Comparison of ENCODE assay signal across 12 mouse cellular contexts in the genomic region with DNA sequence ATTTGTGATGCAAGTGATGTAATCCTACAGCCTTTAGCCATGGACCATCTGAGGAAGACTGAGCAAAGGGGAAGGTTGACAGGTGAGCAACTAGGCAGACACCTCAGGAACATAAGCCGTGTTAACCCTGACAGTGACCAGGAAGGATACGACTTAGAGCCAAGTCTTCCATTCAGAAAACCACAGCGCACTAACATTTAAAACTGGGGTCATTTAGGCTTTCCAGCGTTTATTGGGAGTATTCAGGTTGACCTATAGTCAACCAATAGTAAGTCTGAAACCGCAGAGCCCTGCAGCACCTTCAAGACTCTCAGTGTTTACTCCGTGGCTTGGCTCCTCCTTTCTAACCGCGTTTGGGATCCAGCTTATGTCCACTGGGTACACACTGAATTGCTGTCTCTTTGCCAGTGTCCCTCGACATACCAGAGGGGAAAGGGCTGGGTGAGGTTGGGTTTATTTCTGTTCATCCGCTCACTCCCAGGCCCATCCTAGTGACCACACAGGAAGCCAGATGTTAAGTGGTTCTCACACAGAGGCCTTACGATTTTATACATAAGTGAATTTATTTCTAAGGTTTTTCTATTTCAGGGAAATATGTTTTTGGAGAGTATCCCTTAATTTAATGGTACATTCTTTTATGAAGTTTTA.
"Had no signal": no experiment of that assay in that cellular context is flagged by ENCODE, and none has a peak within 500 bp of the region (broad histone marks: within the 10 kb centered on the region; RNA-seq: fewer than 3 reads in every experiment).

No protein-coding gene starts in this region.

- H3K4me1 ChIP-seq: limb, embryonic 13.5 days; megakaryocyte, embryonic 14.5 days; midbrain, embryonic 12.5 days had no signal

- H3K27me3 ChIP-seq: limb, embryonic 13.5 days; megakaryocyte, embryonic 14.5 days; midbrain, embryonic 12.5 days had no signal

- H3K27ac ChIP-seq: limb, embryonic 13.5 days; midbrain, embryonic 12.5 days had no signal

- H3K4me3 ChIP-seq: limb, embryonic 13.5 days; megakaryocyte, embryonic 14.5 days; midbrain, embryonic 12.5 days had no signal

- H3K36me3 ChIP-seq: limb, embryonic 13.5 days; midbrain, embryonic 12.5 days had no signal

- DNase-seq: kidney, adult 8-10 months; kidney, postnatal 25 days; left cerebral cortex, postnatal 4 days; lung, embryonic 14.5 days; lung, postnatal 10 days; lung, postnatal 4 days; right cerebral cortex, adult 18-20 months; right cerebral cortex, postnatal 25 days; thymus, postnatal 14 days had no signal

- H3K9me3 ChIP-seq: limb, embryonic 13.5 days; midbrain, embryonic 12.5 days had no signal

- H3K9ac ChIP-seq: limb, embryonic 13.5 days; lung, embryonic 14.5 days; midbrain, embryonic 12.5 days had no signal

- H3K4me2 ChIP-seq: limb, embryonic 13.5 days; lung, embryonic 14.5 days; midbrain, embryonic 12.5 days had no signal
